Mouse (Mus musculus) v-Abl transformed pro-B cells (cell line): ENCODE measurements around the gene Col4a1.

Experiments
- in situ Hi-C, 2 experiments: fragments of 400-800 bp; cut with MboI; formaldehyde crosslinking; loops; one replicate each; pipeline ENCODE4 v1.15.1; 2025; ENCODE audit not compliant: unreplicated experiment in 2 of 2

Gene Col4a1

DNA sequence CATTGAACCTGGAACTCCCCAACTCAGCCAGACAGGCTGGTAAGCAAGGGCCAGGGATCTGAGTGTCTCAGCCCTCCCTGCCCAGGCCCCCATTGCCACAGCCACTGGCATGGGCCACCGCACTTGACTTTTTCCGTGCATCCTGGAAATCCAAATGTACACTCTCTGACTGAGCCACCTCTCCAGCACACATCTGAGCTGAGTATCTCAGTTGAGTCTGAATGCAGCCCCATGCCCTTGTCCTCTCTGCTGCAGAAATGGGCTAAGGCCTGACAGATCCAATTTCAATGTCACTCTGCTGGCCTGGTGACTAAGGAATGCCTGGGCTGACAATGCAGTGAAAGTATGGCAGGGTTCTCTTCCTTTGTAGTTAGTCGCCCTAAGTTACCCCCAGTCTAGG, 114.6 kb downstream of the Col4a1 start:
- in situ Hi-C loops: loop anchor here (25.0 kb wide), 1 partner anchor 1211 kb away; the partner anchor contains the start of genes Abhd13 (in 2 of the 2) and Lig4 (in 2 of the 2)

DNA sequence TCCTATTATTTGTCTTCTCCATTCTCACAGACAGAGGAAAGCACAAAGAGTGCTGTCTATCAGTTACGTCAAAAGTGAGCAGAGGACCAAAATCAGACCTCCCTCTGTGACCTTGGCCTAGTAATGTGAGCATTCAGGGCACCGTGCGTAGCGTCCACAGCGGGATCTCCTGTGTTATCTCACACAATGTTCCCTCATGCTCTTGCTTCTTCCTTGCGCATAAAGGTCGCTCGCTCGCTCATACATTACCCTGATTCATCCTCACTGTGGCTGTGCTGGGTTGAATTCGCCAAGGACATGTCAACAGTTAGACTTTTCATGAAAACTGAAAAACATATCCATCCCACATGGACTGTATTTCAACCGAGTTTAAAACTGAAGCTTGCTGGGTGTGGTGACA, 115.4 kb downstream of the Col4a1 start:
- in situ Hi-C loops: loop anchor here (25.0 kb wide), 1 partner anchor 1210 kb away; the partner anchor contains the start of genes Abhd13 (in 2 of the 2) and Lig4 (in 2 of the 2)

DNA sequence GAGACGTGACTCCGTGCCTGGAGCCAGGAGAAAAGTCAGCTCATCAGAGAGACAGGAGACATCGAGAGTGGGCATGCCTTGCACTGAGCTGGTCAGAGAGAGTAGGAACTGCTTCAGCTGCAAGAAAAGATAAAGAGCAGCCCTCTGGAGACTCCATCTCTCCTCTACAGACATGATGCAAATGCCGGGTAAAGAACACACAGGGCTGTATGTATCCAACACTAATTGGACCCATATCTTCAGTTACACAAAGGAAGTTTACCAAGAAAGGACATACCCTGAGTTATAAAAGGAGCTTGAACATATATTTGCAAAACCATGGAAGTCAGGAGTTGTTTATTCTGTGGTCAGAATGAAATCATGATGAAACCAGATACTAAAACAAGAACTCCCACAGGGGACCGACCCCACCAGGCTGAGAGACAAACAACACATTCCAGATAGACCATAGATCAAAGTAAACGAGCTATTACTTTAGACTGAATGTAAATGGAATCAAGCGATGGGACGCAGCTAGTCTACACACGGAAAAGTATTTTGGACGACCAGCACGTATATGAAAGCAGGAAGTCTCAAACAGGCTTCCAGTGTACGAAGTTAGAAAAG, 119.8 kb downstream of the Col4a1 start:
- in situ Hi-C loops: loop anchor here (25.0 kb wide), 1 partner anchor 1206 kb away; the partner anchor contains the start of genes Abhd13 (in 2 of the 2) and Lig4 (in 2 of the 2)

DNA sequence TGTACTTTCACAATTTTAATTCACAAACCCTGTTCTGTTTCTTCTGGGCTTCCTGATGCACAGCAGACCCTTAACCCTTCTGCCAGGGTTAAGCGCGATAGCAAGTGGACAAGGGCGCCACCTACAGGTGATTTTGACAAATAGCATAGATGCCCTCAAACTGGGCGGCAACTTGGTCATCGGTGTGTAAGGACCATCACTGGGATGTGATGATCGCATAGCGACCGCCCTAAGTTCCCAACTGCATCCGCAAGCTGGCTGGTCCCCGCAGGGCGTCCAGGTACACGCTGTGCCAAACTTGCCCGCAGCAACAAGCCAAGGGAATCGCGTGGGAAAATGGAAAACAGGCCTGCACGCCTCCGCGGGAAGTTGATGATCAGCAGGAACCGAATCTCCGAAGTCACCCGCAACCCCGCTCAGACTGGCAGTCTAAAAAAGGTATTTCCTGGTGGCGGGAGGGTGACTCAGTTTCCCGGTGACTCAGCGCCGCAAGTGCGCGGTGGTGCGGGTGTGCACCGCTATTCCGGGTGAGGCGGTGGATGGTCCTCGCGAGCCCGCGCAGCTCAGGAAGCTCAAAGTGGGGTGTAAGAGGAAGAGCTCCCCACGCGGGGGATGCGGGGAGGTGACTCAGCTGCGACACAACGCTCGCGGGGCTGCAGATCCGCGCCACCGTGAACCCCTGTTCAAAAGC, 124.9 kb downstream of the Col4a1 start:
- in situ Hi-C loops: loop anchor here (5.0 to 25.0 kb wide), 7 partner anchors 160 to 1200 kb away; partner anchors contain the start of genes Abhd13 (in 2 of the 2) and Lig4 (in 2 of the 2)

DNA sequence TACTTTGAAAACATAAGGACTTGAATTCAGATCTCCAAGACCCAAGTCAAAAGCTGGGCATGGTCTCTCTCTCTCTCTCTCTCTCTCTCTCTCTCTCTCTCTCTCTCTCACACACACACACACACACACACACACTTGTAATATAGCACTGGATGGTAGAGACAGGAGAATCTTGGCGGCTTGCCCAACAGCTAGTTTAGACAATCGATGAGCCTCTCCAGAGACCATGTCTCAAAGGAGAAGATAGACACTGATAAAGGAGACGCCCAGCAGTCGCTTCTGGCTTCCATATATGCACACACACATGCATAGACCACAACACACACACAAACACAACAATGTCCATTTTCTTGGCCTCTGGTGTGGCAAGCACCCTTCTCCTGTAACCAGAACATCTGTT, 126.2 kb downstream of the Col4a1 start:
- in situ Hi-C loops: loop anchor here (5.0 to 25.0 kb wide), 7 partner anchors 159 to 1199 kb away; partner anchors contain the start of genes Abhd13 (in 2 of the 2) and Lig4 (in 2 of the 2)

DNA sequence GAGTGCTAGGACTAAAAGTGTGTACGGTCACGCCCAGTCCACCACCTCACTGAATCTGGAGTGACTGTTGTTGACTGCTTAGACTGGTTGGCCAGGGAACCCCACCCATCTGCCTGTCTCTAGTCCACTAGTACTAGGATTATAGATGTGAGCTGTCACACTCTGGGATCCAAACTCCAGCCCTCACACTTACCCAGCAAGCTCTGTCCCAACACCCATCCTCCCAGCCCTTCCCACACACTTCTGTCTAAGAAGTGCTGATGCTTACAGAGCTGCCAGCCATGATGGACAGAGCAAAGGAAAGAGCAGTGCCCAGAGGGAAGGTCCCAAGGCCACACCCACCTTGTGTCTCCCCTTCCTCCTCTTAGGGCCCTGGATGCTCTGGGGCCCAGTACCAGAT, 127.0 kb downstream of the Col4a1 start:
- in situ Hi-C loops: loop anchor here (5.0 to 25.0 kb wide), 7 partner anchors 158 to 1198 kb away; partner anchors contain the start of genes Abhd13 (in 2 of the 2) and Lig4 (in 2 of the 2)

DNA sequence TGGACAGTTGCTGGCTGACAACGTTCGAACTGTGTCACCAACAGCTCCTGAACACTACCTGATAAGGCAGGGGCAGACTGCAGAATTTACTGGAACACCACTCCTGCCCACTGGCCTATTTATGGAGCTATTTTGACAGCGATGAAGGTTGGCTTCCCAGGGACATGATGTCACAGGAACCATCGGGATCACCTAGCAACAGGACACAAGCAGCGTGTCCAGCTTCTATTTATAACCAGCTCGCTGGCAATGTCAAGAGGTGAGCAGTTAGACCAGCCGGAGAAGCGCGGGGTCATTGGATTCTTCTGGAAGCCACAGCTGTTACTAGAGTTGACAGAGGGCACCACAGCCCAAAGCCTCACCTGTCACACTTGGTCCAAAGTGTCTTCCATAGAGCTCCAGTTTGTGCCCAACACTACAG, 129.0 kb downstream of the Col4a1 start:
- in situ Hi-C loops: loop anchor here (25.0 kb wide), 1 partner anchor 1196 kb away; the partner anchor contains the start of genes Abhd13 (in 2 of the 2) and Lig4 (in 2 of the 2)

DNA sequence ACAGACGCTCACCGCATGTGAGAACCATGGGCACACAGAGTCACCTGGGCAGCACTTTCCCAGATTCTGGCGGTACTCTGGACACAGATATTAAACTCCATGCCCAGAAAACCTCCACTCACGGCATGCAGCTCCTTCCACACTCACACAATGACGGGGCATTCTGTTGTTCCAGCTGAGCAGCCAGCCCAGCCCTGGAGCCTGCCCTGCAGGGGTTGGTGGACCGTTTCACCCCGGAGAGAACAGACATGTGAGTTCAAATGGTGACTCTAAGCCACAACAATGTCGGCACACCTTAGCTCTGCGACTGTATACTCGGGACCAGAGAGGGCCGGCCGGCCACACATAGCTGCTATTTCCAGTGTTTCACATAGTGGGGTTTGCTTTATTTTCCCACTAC, 130.0 kb downstream of the Col4a1 start:
- in situ Hi-C loops: loop anchor here (25.0 kb wide), 1 partner anchor 1195 kb away; the partner anchor contains the start of genes Abhd13 (in 2 of the 2) and Lig4 (in 2 of the 2)

DNA sequence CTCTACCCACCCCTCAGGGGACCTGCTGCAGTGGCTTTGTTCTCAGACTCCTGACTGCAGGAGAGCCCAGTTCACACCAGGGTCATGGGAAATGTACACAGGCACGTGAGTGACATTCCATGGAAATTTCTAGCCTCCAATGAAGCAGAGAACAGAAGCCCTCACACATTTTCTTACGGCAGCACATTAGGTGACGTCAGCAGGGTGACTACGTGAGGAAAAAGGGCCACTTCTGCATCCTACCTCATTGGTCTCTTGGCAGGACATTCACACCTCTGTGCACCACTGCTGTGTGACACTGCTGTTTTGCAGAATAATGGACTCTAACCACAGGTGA, 130.5 kb downstream of the Col4a1 start:
- in situ Hi-C loops: loop anchor here (25.0 kb wide), 1 partner anchor 1195 kb away; the partner anchor contains the start of genes Abhd13 (in 2 of the 2) and Lig4 (in 2 of the 2)

DNA sequence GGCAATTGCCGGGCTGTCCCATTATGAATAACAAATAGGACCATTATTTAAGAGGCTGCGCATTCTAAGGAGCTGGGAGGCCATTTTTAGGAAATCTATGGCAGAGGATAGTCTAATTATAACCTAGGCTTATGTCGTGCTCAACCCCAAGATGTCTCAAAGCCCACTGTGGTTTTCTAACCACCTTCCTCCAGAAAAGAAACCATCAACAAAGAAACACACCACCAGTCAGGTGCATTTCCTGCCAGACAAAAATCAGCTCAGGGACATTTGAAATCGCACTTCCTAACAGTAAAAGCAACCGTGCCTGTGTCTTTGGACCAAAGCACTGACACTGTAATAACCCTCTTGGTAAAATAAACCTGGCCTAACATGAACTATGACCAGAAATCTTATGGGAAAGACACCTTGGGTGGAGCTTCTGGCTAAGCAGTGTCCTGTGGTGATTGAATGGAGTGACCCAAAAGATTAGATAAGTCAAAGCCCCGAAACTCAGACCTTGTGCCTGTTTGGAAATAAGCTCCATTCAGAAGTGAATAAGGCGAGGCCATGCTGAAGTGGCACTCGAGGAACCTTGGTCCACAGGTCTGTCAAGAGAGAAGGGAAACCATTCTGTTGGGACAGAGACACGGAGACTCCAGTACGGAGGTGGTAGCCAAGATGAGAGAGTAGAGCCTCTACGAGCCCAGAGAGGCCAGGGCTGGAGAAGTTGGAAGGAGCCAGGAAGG, 131.0 kb downstream of the Col4a1 start:
- in situ Hi-C loops: loop anchor here (25.0 kb wide), 1 partner anchor 1194 kb away; the partner anchor contains the start of genes Abhd13 (in 2 of the 2) and Lig4 (in 2 of the 2)

DNA sequence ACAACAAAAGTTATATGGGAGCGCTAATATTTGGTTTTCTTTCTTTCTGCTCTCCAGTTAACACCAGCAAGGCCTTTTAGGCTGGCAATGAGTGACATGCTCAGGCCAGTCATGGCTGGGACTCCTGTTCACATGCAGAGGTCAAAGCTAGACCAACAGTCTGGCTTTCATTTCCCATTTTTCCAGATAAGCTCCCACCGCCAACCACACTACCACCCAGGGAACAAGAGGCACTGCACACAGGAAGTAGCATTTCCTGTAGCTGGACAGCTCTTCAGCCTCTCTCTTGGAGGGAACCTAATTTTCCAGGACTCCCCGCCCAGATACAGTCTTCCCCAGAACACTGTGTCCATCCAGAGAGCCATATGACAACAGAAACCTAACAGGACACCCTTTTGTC, 132.8 kb downstream of the Col4a1 start:
- in situ Hi-C loops: loop anchor here (25.0 kb wide), 1 partner anchor 1193 kb away; the partner anchor contains the start of genes Abhd13 (in 2 of the 2) and Lig4 (in 2 of the 2)

DNA sequence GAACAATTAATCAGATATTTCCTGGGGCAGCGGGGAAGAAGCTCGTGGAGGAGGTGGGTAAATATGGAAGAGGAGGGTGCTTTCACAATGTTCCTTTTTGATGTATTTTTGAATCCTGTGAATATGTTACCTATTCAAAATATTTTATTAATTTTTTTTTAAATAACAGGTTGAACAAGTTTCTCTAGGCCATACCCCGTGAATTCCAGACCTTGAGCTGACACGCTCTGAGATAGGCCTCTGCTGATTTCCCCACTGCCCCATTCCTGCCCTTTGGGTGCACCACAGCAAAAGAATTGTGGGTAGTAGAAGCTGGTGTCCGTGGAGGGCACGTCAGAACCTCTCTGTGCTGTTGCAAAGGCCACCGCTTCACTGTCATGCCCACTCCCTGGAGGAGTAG, 136.2 kb downstream of the Col4a1 start:
- in situ Hi-C loops: loop anchor here (25.0 kb wide), 1 partner anchor 1189 kb away; the partner anchor contains the start of genes Abhd13 (in 2 of the 2) and Lig4 (in 2 of the 2)

DNA sequence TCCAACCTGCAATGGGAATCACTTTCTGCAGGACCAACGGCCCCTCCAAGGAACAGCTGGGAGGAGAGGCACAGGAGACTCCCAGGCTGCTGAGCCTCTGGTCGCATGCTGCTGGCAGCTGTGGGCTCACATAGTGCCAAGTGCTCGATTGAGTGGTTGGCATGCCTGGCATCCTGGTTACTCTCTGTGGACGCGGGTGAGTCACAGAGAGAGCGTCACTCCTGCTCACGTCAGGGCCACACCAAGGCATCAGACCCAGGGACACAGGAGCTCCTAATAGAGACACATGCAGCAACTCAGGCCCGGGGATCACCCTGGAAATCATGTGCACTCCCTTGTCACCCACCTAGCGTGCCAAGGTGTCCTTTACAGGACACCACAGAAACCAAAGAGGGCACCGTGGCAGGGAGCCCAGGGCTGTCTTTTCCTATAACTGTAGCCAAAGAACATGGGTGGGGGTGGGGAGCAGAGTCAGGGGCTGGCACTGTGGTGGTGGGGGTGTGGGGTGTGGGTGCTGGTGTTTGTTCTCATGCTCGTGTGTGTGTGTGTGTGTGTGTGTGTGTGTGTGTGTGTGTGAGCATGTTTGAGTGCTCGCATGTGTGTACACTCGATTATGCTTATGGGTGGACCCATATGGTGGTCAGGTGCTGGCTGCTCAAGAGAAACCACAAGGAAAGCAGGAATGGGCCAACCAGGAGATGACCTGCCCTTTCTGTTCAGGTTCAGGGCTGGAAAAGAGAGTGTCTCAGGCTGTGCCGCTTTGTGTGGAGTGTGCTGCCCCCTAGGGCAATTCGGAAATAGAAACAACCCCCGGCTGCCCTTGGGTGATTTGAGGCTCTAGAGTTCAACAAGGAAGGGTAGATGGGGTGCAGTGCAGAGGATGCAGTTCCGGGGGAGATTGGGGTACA, 139.1 kb downstream of the Col4a1 start:
- in situ Hi-C loops: no loop called here

DNA sequence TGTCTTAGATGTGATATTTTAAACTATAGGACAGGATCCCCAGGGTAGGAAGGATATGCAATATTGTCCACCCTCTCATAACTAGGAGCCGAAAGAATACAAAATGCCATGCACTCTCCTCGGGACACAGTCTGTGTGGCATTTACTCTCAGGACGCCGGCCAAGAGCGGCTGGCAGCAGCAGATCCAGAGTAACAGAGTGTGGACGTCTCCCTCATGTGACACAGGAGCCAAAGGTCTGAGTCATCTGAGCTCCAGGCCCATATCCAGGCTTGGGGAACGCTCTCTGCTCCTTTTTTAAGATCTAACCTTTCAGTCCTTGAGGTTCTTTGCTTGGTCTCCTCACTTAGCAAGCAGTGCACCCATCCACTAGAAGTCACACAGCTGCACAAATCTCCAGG, 141.1 kb downstream of the Col4a1 start:
- in situ Hi-C loops: no loop called here

DNA sequence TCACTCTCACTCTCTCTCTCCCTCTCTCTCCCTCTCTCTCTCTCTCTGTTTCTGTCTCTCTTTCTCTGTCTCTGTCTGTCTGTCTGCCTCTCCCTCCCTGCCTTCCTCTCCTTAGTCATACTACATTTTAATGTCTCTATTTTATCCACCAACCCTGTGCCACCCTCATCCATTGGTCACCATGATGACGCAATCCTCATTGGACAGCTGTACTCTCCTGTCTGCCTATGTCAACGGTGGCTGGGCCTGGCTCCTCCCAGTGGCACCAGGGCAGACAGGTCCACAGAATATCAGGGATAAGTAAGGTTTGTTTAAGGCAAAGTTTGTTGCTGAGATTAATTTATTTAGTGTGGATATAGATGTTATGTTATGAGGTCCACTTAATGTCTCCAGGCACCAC, 143.2 kb downstream of the Col4a1 start:
- in situ Hi-C loops: no loop called here

DNA sequence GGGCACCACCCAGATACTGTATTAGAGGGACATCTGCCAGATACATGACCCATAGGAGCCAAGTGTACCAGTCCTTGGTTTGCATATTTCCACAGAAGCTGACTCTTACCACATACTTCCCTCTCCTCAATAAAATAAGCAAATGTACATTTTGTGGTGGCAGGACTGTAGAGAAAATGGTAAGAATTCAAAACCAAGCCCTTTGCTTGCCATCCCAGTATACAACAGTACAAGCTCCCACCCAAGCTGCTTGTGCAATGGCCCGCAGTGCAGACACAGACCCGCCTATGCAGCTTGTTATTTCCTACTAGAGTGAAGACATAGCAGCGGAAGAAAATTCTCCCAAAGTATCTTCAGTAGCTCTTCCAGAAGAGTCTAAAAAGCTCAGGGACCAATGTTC, 143.8 kb downstream of the Col4a1 start:
- in situ Hi-C loops: no loop called here

DNA sequence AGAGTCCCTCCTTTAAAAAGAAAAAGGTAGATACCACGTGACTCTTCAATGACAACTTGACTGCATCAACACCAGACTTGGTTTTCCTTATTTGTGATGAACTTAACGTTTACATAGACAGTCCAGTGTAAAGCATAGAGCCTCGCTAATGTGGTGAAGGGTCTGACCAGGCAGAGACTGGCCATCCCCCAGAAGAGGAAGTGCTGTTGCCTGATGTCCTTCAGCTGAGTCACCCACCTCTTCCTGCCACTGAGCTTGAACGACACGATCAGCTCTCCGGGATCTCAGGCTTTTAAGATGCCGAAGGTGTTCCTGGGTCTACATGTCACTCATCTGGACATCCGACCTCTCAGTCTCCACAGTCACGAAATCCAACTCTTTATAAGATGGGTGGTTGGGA, 144.7 kb downstream of the Col4a1 start:
- in situ Hi-C loops: no loop called here

DNA sequence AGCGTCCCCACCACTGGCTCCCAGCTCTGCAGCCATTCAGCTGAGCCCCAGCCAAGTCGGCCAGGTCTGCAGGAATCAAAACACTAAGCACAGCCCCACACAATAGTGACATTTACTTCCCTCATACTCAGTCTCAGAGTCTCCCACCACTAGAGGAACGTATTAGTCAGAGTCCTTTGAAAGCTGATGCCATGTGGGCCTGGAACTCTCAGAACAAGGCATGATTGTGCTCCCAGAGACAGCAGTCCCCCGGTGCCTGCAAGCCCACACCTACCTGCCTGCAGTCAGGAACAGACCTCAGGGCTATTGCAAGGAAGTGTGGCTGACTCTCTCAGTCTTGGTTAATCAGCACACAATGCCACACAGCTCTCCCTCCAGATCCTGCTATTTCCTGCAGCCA, 147.0 kb downstream of the Col4a1 start:
- in situ Hi-C loops: no loop called here

DNA sequence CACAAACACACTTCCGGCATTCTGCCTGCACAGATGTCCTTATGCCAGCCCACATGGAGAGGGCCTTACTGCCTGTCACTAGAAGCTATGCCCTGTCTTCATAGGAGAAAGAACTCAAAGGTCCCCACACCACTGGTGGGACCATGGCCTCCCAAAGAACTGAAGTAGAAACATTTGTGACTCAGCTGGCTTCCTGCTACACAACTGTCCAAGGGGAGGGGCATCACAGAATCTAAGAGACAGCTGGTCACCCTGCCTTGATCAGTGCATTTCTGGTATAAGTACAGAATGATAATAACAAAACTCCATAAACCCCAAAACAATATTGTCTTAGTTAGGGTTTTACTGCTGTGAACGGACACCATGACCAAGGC, 156.3 kb downstream of the Col4a1 start:
- in situ Hi-C loops: no loop called here
